Mouse (Mus musculus) splenic B cell, adult 2 months (primary cell): Measurements from ENCODE around the gene Elf5.

Experiments
- DNase-seq: peaks from one replicate; pipeline ENCODE4 v3.0.0-alpha.2; 2011; ENCODE audit warnings: low read depth, low spot score
- H3K27me3 ChIP-seq: 2 replicates; pipeline ENCODE4 v1.6.1; 2012; ENCODE audit warnings: mild to moderate bottlenecking, low read length, moderate library complexity, mixed read lengths; ENCODE audit not compliant: control insufficient read depth, poor library complexity, insufficient read depth, severe bottlenecking
- H3K36me3 ChIP-seq: 2 replicates; pipeline ENCODE4 v1.6.1; 2012; ENCODE audit warnings: mild to moderate bottlenecking, low read length, moderate library complexity, mixed read lengths; ENCODE audit not compliant: control insufficient read depth, poor library complexity, insufficient read depth, severe bottlenecking

Elf5 gene

GRCm38 (mm10) chr2:103411348-103411747 is at the start of gene Elf5:
Gene Elf5, plus strand, starts transcription at chr2:103411688.
- DNase-seq: no peak
- Histone ChIP-seq H3K36me3 (no peaks in the 10 kb centered on the region), H3K27me3 (no peaks in the 10 kb centered on the region)

- Histone ChIP-seq H3K36me3 (no peaks in the 10 kb centered on the region), H3K27me3 (no peaks in the 10 kb centered on the region)
- DNase-seq: no peak
These were observed 38.9 kb upstream of the Elf5 start for GRCm38 (mm10) chr2:103372541-103372940.

DNA sequence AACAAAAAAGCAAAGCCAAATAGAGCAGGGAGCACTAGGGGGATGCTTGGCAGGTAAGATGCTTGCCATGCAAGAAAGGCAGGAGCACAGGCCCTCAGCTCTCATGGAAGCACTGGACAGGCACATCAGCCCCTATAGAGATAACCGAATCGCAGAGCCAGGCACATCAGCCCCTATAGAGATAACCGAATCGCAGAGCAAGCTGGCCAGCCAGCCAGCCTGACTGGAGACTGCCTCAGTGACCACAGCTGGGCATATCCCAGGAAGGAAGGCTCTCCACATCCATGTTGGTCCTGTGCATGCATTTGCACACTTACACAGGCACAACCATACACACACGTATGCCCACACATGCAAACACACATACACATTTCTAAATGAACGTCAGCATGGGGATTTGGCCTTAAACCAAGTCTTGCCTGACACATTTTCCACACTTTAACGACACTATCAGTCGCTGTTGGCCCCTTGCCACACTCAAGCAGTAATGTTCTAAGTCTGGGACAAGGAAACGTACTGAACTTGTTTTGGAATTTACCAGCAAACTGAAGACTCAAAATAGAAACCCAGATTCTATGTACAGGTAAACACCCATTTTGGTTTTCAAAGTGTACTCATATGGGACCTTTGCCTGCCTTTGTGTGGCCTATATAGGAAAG is 31.9 kb upstream of the Elf5 start:
- Histone ChIP-seq H3K36me3 (no peaks in the 10 kb centered on the region), H3K27me3 (no peaks in the 10 kb centered on the region)
- DNase-seq: no peak

GRCm38 (mm10) chr2:103382174-103382573 is 29.3 kb upstream of the Elf5 start:
- DNase-seq: no peak
- Histone ChIP-seq H3K36me3 (no peaks in the 10 kb centered on the region), H3K27me3 (no peaks in the 10 kb centered on the region)

GRCm38 (mm10) chr2:103387881-103388280 is 23.6 kb upstream of the Elf5 start:
- Histone ChIP-seq H3K27me3 (no peaks in the 10 kb centered on the region), H3K36me3 (no peaks in the 10 kb centered on the region)
- no peak for DNase-seq

DNA sequence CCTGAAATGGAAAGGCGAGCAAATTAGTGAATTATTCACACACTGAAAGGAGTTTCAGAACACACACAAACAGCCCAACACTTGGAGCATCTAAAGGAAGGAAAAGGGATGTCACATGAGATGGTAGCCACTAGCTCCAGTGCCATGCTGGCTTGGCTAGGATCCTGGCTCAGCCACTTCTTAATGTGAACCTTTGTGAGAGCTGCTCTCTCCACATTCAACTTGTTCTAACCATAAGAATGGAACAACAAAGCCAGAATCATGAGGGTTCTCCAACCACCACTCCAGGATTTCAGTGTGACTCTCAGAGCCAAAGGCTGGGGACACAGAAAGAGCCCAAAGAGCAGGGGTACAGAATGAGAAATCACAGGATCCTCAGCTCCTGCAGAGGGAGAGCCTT is 23.2 kb upstream of the Elf5 start:
- DNase-seq: no peak

GRCm38 (mm10) chr2:103390086-103390988 is 21.2 kb upstream of the Elf5 start:
- Histone ChIP-seq H3K36me3 (no peaks in the 10 kb centered on the region), H3K27me3 (no peaks in the 10 kb centered on the region)
- DNase-seq: no peak

More for the DNA sequence above, 23.2 kb upstream of the Elf5 start:
- Histone ChIP-seq H3K27me3 (no peaks in the 10 kb centered on the region), H3K36me3 (no peaks in the 10 kb centered on the region)

DNA sequence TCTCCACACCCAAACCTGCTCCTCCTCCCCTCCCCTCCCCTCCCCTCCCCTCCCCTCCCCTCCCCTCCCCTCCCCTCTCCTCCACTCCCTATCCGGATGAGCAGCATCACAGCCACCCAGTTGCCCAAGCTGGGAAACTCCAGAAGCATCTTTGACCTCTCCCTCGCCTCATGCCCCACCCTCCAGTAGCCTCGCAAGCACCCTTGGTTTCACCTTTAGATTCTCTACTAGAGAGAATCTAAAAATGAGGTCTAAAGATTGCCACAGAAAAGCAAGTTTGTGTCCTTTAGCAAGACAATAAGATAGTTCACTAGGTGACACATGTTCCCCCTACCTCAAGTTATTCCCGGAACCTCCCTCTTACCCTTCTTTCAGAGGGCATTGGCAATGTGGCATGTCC is 19.9 kb upstream of the Elf5 start:
- DNase-seq: no peak
- Histone ChIP-seq H3K36me3 (no peaks in the 10 kb centered on the region), H3K27me3 (no peaks in the 10 kb centered on the region)

DNA sequence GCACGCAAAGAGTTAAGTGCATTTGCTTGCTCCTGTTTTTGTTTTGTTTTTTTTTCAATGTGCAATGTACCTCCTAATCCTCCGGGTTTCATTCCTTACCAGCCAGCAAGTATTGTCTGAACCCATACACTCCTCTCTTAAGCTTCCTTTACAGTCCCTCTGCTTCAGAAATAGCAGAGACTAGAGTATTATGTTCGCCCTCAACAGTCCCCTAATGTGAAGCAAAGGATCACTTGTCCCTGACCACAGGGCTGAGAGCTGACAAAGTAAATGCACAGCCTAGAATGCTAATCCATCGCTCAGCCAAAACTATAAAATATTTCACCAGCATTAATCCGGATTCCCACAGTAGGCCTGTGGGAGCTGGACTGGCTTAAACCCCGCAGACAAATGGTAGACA is 13.4 kb upstream of the Elf5 start:
- H3K27me3 ChIP-seq: no peaks in the 10 kb centered on the region
- no peaks in the 10 kb centered on the region for H3K36me3 ChIP-seq
- no peak for DNase-seq

DNA sequence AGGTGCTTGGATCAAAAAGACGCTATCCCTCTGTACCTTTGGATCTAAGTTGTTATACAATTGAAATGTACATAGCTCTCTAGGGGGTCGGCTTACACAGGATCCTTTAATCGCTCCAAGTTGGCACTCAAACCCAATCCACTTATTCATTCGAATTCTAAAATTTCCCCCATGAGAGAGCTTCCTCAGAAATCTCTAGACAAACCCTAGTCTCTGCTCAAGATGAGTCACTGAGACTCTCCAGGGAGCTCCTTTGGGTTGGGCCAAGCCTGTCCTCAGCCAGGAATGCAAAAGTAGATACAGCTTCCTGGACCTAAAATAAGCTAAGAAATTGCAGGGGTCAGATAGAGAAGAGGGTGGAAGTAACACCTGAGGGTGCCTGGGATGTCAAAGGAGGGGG is 10.8 kb upstream of the Elf5 start:
- Histone ChIP-seq H3K36me3 (no peaks in the 10 kb centered on the region), H3K27me3 (no peaks in the 10 kb centered on the region)
- DNase-seq: no peak

DNA sequence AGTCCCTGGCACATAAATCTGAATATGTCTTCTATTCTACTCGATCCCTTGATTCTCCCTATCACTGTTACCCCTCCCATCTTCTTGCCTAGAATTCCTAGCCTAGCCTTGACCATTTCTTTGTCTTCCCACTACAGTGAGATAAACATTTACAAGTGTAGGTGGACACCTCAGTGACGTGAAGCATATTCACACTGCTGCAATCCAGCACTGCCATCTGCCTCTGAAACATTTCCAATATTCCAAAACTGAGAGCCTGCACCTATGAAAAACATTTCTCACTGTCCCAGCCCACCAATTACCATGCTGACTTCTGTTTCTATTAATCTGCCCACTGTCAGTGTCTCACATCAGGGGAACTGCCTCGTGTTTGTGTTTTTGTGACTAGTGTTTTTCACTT is 5.2 kb upstream of the Elf5 start:
- Histone ChIP-seq H3K27me3 (no peaks in the 10 kb centered on the region), H3K36me3 (no peaks in the 10 kb centered on the region)
- DNase-seq: no peak

GRCm38 (mm10) chr2:103411816-103412215 is 328 bp downstream of the Elf5 start:
- Histone ChIP-seq H3K36me3 (no peaks in the 10 kb centered on the region), H3K27me3 (no peaks in the 10 kb centered on the region)
- DNase-seq: no peak

GRCm38 (mm10) chr2:103413381-103413780 is 1.9 kb downstream of the Elf5 start:
- Histone ChIP-seq H3K36me3 (no peaks in the 10 kb centered on the region), H3K27me3 (no peaks in the 10 kb centered on the region)
- no peak for DNase-seq

DNA sequence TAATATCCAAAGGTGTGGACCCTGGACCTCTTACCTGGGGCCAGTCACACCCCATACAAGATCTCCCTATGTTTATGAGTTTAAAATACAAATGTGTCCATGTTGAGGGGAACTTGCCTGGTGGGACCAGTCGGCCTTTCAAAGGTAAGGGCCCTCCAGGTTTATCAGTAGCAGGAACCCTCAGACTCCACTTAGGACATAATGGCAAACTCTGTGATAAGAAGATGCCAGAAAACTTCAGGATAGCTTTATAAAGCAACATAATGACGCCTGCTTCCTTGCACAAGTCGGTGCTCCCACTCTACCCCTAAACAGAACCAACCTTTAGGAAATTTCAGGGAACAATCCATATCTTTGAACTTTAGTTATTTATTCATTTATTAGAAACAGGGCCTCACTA is 4.3 kb downstream of the Elf5 start:
- no peak for DNase-seq
- no peaks in the 10 kb centered on the region for H3K36me3 ChIP-seq
- H3K27me3 ChIP-seq: no peaks in the 10 kb centered on the region

DNA sequence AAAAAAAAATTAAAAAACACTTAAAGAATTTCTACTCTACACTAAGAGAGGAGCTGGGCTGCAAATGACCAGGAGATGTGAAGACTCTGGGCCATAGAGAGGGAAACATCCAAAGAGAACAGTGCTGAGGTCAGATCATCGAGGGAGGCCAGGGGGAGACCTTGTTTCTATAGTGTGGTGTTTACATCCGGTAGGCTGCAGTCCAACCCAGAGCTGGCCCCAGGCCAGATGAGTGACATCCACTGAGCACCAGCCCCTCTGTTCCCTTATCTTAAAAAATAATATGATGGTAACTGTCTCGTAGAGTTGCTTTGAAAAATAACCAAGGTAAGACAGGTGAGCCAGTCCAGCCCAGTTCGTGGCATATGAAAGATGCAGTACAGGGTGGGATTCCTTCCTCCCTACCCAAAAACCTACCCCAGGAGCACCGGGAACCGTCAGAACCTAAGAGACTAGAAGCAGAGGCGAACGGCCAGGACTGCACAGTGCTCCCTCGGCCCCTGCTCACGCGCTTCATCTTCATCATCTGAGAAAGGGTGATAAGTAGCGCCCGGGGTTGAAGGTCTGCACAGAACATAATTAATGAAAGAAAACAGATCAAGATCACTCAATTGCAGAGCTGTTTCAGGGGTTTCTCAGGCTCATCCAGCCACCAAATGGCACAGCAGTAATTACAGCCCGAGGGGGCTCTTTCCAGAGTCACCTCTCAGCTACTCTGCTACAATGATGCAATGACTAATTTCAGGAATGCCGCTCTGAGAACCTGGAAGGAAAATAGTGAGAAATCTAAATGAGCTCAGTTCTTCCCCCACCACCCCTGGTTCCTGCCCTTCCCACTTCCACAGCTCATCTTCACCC is 9.4 kb downstream of the Elf5 start:
- H3K36me3 ChIP-seq: no peaks in the 10 kb centered on the region
- H3K27me3 ChIP-seq: no peaks in the 10 kb centered on the region
- DNase-seq: no peak
